Mouse (Mus musculus) limb, embryonic 14.5 days (tissue): ENCODE results near the gene Ang6. TPM values are rescaled to one million over a fixed set of nuclear protein-coding genes. Genes with fewer than 3 reads are reported as not detected.
A peak's percentile ranks its signal among the peaks of the same experiment; 100 is the strongest.
"Not testable (repeated sequence)": the region's sequence is repeated elsewhere in the genome, so short reads cannot be mapped to it uniquely, and the experiment has no call there.

Experiments
- ATAC-seq: fragments of 200-750 bp; cut with Nextera tagmentation; 2 replicates; pipeline ENCODE4 v1.8.0; 2017; ENCODE audit warnings: low read depth, moderate number of reproducible peaks, moderate TSS enrichment; ENCODE audit not compliant: low FRiP score
- DNase-seq: peaks from one replicate; pipeline ENCODE4 v3.0.0-alpha.2; 2015; ENCODE audit warnings: low spot score
- H3K27ac ChIP-seq: fragments of 300-500 bp; sonication (generic); replicated peaks from 2 replicates; pipeline ENCODE4 v1.5.1; 2014; ENCODE audit warnings: low read depth, mild to moderate bottlenecking, low read length, moderate library complexity, mixed read lengths
- H3K27me3 ChIP-seq: fragments of 300-500 bp; sonication (generic); 2 replicates; pipeline ENCODE4 v1.6.1; 2014; ENCODE audit warnings: low read length, mixed read lengths; ENCODE audit not compliant: control insufficient read depth, insufficient read depth
- H3K36me3 ChIP-seq: fragments of 300-500 bp; sonication (generic); 2 replicates; pipeline ENCODE4 v1.6.1; 2014; ENCODE audit warnings: mild to moderate bottlenecking, low read length, moderate library complexity, mixed read lengths; ENCODE audit not compliant: control insufficient read depth, insufficient read depth
- H3K4me1 ChIP-seq: fragments of 300-500 bp; sonication (generic); 2 replicates; pipeline ENCODE4 v1.6.1; 2014; ENCODE audit warnings: antibody characterized with exemption, low read length, mixed read lengths; ENCODE audit not compliant: control insufficient read depth, insufficient read depth
- H3K4me2 ChIP-seq: fragments of 300-500 bp; sonication (generic); replicated peaks from 2 replicates; pipeline ENCODE4 v1.6.1; 2014; ENCODE audit warnings: low read depth, mild to moderate bottlenecking, low read length, moderate library complexity; ENCODE audit not compliant: severe bottlenecking
- H3K4me3 ChIP-seq: fragments of 300-500 bp; sonication (generic); replicated peaks from 2 replicates; pipeline ENCODE4 v1.5.1; 2014; ENCODE audit warnings: low read length
- H3K9ac ChIP-seq: fragments of 300-500 bp; sonication (generic); 2 replicates; pipeline ENCODE4 v1.6.1; 2014; ENCODE audit warnings: mild to moderate bottlenecking, low read depth, low read length, moderate library complexity; ENCODE audit not compliant: severe bottlenecking
- H3K9me3 ChIP-seq: fragments of 300-500 bp; sonication (generic); 2 replicates; pipeline ENCODE4 v1.6.1; 2016; ENCODE audit warnings: low read length; ENCODE audit not compliant: control insufficient read depth
- POLR2A ChIP-seq: fragments of 200-500 bp; IDR thresholded peaks from 2 replicates; pipeline ENCODE4 v1.8.0; 2012; ENCODE audit warnings: inconsistent platforms, mild to moderate bottlenecking, moderate library complexity, borderline replicate concordance; ENCODE audit not compliant: insufficient read depth, insufficient read length; ENCODE audit errors: extremely low read depth
- WGBS: fragments of 180-500 bp; shearing (Covaris S2); extraction: QIAGEN DNeasy Blood & Tissue Kit; methylation state at CpG from one replicate; pipeline ENCODE4 v1.1.7; 2014; 5-methylcytosine and 5-hydroxymethylcytosine counted together
- polyA plus RNA-seq, 2 experiments: library from polyadenylated mRNA; depleted of rRNA in 1 of 2; stranded (reverse) in 1 of 2; unstranded in 1 of 2; fragments of >200 nt; fragmentation: Nextera tagmentation in 1 of 2; extraction: Ambion mirVana in 1 of 2; gene quantifications; 2 replicates each; pipeline versions ENCODE4 v1.2.1 to v1.2.3; 2012 to 2014

Gene Ang6
- polyA plus RNA-seq (2012; rRNA removed), result not detected in 2 replicates
- not detected in 2 replicates for polyA plus RNA-seq (2014; fragmentation: Nextera tagmentation; extraction: Ambion mirVana)

GRCm38 (mm10) chr14:44002169-44002568 is at the start of gene Ang6:
Gene Ang6 (minus strand): TSS chr14:44002269.
- Histone ChIP-seq H3K9me3 (no peaks in the 10 kb centered on the region), H3K9ac (no peak within 1 kb of the TSS), H3K4me3 (no peak within 1 kb of the TSS), H3K36me3 (no peaks in the 10 kb centered on the region), H3K4me1 (no peaks in the 10 kb centered on the region), H3K27ac (no peak within 1 kb of the TSS), H3K27me3 (no peaks in the 10 kb centered on the region), H3K4me2 (no peak within 1 kb of the TSS)
- no peak for TF ChIP-seq POLR2A
- no peak for DNase-seq
- WGBS, result 84% methylated on average over 1 of the region's 1 CpGs
- ATAC-seq, result no peak

- DNase-seq, ATAC-seq, H3K36me3 ChIP-seq, H3K4me1 ChIP-seq, H3K4me2 ChIP-seq, H3K9me3 ChIP-seq, H3K27me3 ChIP-seq, H3K9ac ChIP-seq, H3K27ac ChIP-seq, H3K4me3 ChIP-seq: not testable (repeated sequence)
- WGBS, result 80% methylated on average over 2 of the region's 2 CpGs
Observed at GRCm38 (mm10) chr14:44046567-44046966, 44.5 kb upstream of the Ang6 start.

GRCm38 (mm10) chr14:44031828-44032227 is 29.8 kb upstream of the Ang6 start:
- not testable (repeated sequence) for H3K36me3 ChIP-seq, H3K4me3 ChIP-seq, H3K27me3 ChIP-seq, H3K4me1 ChIP-seq, H3K9ac ChIP-seq, ATAC-seq, DNase-seq, H3K9me3 ChIP-seq, H3K27ac ChIP-seq, H3K4me2 ChIP-seq
- WGBS, result 88% methylated on average over 1 of the region's 3 CpGs

- 67% methylated on average over 1 of the region's 2 CpGs for WGBS
- H3K27ac ChIP-seq, ATAC-seq, H3K36me3 ChIP-seq, H3K4me1 ChIP-seq, H3K9ac ChIP-seq, H3K4me3 ChIP-seq, H3K4me2 ChIP-seq, H3K9me3 ChIP-seq, H3K27me3 ChIP-seq, DNase-seq: not testable (repeated sequence)
Observed at GRCm38 (mm10) chr14:44009686-44010085, 7.6 kb upstream of the Ang6 start.

- not testable (repeated sequence) for H3K27me3 ChIP-seq, H3K36me3 ChIP-seq, ATAC-seq, DNase-seq, H3K9me3 ChIP-seq, H3K4me3 ChIP-seq, H3K27ac ChIP-seq, H3K4me1 ChIP-seq, H3K9ac ChIP-seq, H3K4me2 ChIP-seq
- WGBS, result no CpG with 5 or more reads among the region's 1 CpGs
Observed at GRCm38 (mm10) chr14:44008021-44008420, 6.0 kb upstream of the Ang6 start.

- no peak for TF ChIP-seq POLR2A
- no peak overlapping the region for H3K9ac ChIP-seq
- H3K4me2 ChIP-seq, result no peak overlapping the region
- DNase-seq, result no peak
- no peak for ATAC-seq
- H3K27me3 ChIP-seq, result no peaks in the 10 kb centered on the region
- H3K9me3 ChIP-seq, result no peaks in the 10 kb centered on the region
- H3K4me1 ChIP-seq, result no peaks in the 10 kb centered on the region
- no peak overlapping the region for H3K27ac ChIP-seq
- H3K36me3 ChIP-seq, result no peaks in the 10 kb centered on the region
- 91% methylated on average over 3 of the region's 3 CpGs for WGBS
- no peak overlapping the region for H3K4me3 ChIP-seq
Observed at GRCm38 (mm10) chr14:44001600-44001999, 469 bp downstream of the Ang6 start.

GRCm38 (mm10) chr14:43998455-43999000 is 3.5 kb downstream of the Ang6 start:
- not testable (repeated sequence) for H3K4me3 ChIP-seq, H3K36me3 ChIP-seq, H3K9me3 ChIP-seq, H3K4me1 ChIP-seq, H3K4me2 ChIP-seq, H3K27ac ChIP-seq, H3K27me3 ChIP-seq, DNase-seq, H3K9ac ChIP-seq, ATAC-seq
- 74% methylated on average over 2 of the region's 2 CpGs for whole genome bisulfite sequencing

GRCm38 (mm10) chr14:43987404-43987803 is 14.7 kb downstream of the Ang6 start:
- not testable (repeated sequence) for H3K27me3 ChIP-seq, H3K4me1 ChIP-seq, H3K4me2 ChIP-seq, H3K36me3 ChIP-seq, H3K9ac ChIP-seq, H3K9me3 ChIP-seq, H3K4me3 ChIP-seq, H3K27ac ChIP-seq, ATAC-seq
- peak; percentile 50 for DNase-seq
- 16% methylated on average over 5 of the region's 5 CpGs for WGBS
